Mouse (Mus musculus): Measurements from ENCODE around the gene Eprs.

DNA sequence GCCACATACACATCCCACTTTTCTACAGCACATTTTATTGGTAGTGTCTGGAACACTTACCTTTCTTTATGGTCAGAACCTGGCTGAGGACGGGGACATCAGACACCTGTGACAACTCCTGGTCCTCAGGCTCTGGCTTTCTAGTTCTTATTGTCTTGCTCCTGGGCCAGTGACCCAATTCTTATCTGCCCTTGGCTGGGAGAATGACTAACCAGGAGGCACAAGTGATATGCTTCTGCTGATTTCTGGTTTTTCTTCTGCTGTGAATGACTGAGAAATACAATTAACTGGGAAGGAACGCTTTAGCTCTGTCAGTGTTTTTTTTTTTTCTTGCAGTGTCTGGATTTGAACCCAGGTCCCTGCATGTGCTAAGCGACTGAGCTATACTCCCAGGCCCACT is 88.7 kb downstream of the Eprs start:
- no peak for TF ChIP-seq TCF12 (IDR thresholded peaks at IDR 0.05; ENCODE audit: low read depth, low read length)
- TF ChIP-seq MAX (IDR thresholded peaks at IDR 0.05; ENCODE audit: low read length): no peak
- TF ChIP-seq USF1 (IDR thresholded peaks at IDR 0.05; ENCODE audit: low read depth, low read length): no peak
- TF ChIP-seq ZNF384 (IDR thresholded peaks at IDR 0.05; ENCODE audit: low read depth, low read length): no peak
- no peak for TF ChIP-seq POLR2A (IDR thresholded peaks at IDR 0.05; ENCODE audit: low read depth, low read length)
- TF ChIP-seq CTCF (conservative IDR thresholded peaks at IDR 0.05 in 1 of 2, IDR thresholded peaks at IDR 0.05 in 1 of 2; ENCODE audit: low read depth in 2 of 2, low read length in 2 of 2): no peak
